Mouse (Mus musculus) neural tube, embryonic 15.5 days (tissue): ENCODE measurements around the gene Poll. TPM values are rescaled to one million over a fixed set of nuclear protein-coding genes. Genes with fewer than 3 reads are reported as not detected.

Experiments used
- ATAC-seq: fragments of 200-750 bp; cut with Nextera tagmentation; 2 replicates; pipeline ENCODE4 v1.8.0; 2017; ENCODE audit warnings: mild to moderate bottlenecking, moderate TSS enrichment, moderate library complexity; ENCODE audit not compliant: low FRiP score
- H3K27ac ChIP-seq: fragments of 300-500 bp; sonication (generic); replicated peaks from 2 replicates; pipeline ENCODE4 v1.5.1; 2015; ENCODE audit warnings: mild to moderate bottlenecking, inconsistent platforms
- H3K27me3 ChIP-seq: fragments of 300-500 bp; sonication (generic); replicated peaks from 2 replicates; pipeline ENCODE4 v1.6.1; 2015; ENCODE audit warnings: inconsistent platforms
- H3K36me3 ChIP-seq: fragments of 300-500 bp; sonication (generic); 2 replicates; pipeline ENCODE4 v1.6.1; 2015; ENCODE audit warnings: inconsistent platforms
- H3K4me1 ChIP-seq: fragments of 300-500 bp; sonication (generic); 2 replicates; pipeline ENCODE4 v1.6.1; 2015; ENCODE audit warnings: inconsistent platforms
- H3K4me2 ChIP-seq: fragments of 300-500 bp; sonication (generic); 2 replicates; pipeline ENCODE4 v1.6.1; 2015; ENCODE audit warnings: inconsistent platforms, mild to moderate bottlenecking, moderate library complexity
- H3K4me3 ChIP-seq: fragments of 300-500 bp; sonication (generic); replicated peaks from 2 replicates; pipeline ENCODE4 v1.5.1; 2015; ENCODE audit warnings: mild to moderate bottlenecking, inconsistent platforms
- H3K9ac ChIP-seq: fragments of 300-500 bp; sonication (generic); replicated peaks from 2 replicates; pipeline ENCODE4 v1.6.1; 2015; ENCODE audit warnings: mild to moderate bottlenecking, inconsistent platforms
- H3K9me3 ChIP-seq: fragments of 300-500 bp; sonication (generic); replicated peaks from 2 replicates; pipeline ENCODE4 v1.6.1; 2016; ENCODE audit warnings: inconsistent platforms
- WGBS: fragments of 180-500 bp; shearing (Covaris S2); methylation state at CpG from one replicate; pipeline ENCODE4 v1.1.7; 2015; ENCODE audit warnings: mixed read lengths; 5-methylcytosine and 5-hydroxymethylcytosine counted together
- polyA plus RNA-seq: library from polyadenylated mRNA; unstranded; fragments of >200 nt; fragmentation: Nextera tagmentation; extraction: Ambion mirVana; gene quantifications from 2 replicates; pipeline ENCODE4 v1.2.1, GENCODE M21; 2015

Gene Poll
- polyA plus RNA-seq = 11.0 and 11.6 TPM in 2 replicates

DNA sequence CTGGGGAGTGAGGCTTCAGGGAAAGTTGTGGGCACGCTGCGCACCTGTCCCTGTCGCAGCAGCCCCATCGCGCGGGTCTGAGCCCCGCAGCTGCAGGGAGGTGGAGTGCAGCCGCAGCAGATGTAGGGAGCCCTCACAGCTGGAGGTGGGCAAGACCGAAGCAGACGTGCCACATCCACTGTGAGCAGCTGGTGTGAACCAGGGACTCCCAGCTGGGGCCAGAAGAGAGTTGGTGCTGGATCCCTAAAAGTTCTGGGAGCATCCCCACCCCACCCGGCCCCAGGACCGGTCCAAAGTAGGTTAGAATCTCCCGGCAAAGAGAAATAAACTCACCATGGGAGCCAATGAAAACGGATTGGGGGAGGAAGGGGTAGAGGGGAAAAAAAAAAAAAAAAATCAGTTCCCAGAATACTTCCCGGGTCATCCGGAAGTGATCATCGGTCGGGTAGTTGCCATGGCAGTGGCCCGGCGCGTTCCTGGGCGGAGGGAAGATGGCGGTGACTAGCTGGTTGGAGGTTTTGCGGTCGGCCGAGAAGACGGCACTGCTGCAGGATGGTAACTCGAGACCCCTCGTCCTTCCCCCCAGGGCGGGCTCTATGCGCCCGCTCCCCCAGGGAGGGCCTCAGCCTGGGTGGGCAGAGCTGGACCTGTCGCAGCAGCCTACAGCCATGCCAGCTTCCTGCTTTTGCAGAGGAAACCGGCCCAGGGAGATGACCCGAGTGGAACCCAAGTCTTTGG, at the start of gene Poll, which contains the start of gene Gm17018:
TSS of gene Poll (minus strand) at position 379 of the 738 bp plus-strand sequence.
TSS of gene Gm17018 (plus strand) at position 463 of the 738 bp plus-strand sequence.
- Histone ChIP-seq H3K27ac (peak within 1 kb of the TSS; percentile 78), H3K4me1 (peaks cover 26% of the 10 kb centered on the region), H3K9me3 (no peaks in the 10 kb centered on the region), H3K27me3 (no peaks in the 10 kb centered on the region), H3K9ac (peak within 1 kb of the TSS; percentile 63), H3K36me3 (no peaks in the 10 kb centered on the region; the same call in 1 of the 2 replicates), H3K4me3 (peak within 1 kb of the TSS; percentile 72), H3K4me2 (peak within 1 kb of the TSS; percentile 94)
- ATAC-seq = peak; percentile 90
- under 1% methylated on average over 31 of the region's 35 CpGs for WGBS

- Histone ChIP-seq H3K9me3 (no peaks in the 10 kb centered on the region), H3K36me3 (no peaks in the 10 kb centered on the region), H3K9ac (no peak overlapping the region), H3K4me1 (peaks cover 8% of the 10 kb centered on the region), H3K27ac (no peak overlapping the region), H3K4me2 (no peak overlapping the region), H3K4me3 (no peak overlapping the region), H3K27me3 (no peaks in the 10 kb centered on the region; the same call in 1 of the 2 replicates)
- no peak for ATAC-seq
- WGBS = 86% methylated on average over 13 of the region's 13 CpGs
Measured at GRCm38 (mm10) chr19:45608648-45609339, 48.5 kb upstream of the Poll start.

GRCm38 (mm10) chr19:45607479-45607878, 47.1 kb upstream of the Poll start:
- Histone ChIP-seq H3K9me3 (no peaks in the 10 kb centered on the region), H3K36me3 (peaks cover 7% of the 10 kb centered on the region), H3K9ac (no peak overlapping the region), H3K4me3 (no peak overlapping the region), H3K27me3 (no peaks in the 10 kb centered on the region; the same call in 1 of the 2 replicates), H3K27ac (no peak overlapping the region), H3K4me2 (no peak overlapping the region), H3K4me1 (peaks cover 8% of the 10 kb centered on the region)
- WGBS = 24% methylated on average over 7 of the region's 7 CpGs
- no peak for ATAC-seq

GRCm38 (mm10) chr19:45606701-45607100, 46.4 kb upstream of the Poll start:
- H3K27ac ChIP-seq = no peak overlapping the region
- H3K4me1 ChIP-seq = peaks cover 8% of the 10 kb centered on the region
- no peak overlapping the region for H3K9ac ChIP-seq
- no peak for ATAC-seq
- no peak overlapping the region for H3K4me2 ChIP-seq
- 69% methylated on average over 4 of the region's 4 CpGs for WGBS
- no peaks in the 10 kb centered on the region; the same call in 1 of the 2 replicates for H3K27me3 ChIP-seq
- no peak overlapping the region for H3K4me3 ChIP-seq
- H3K9me3 ChIP-seq = no peaks in the 10 kb centered on the region
- H3K36me3 ChIP-seq = peaks cover 14% of the 10 kb centered on the region

DNA sequence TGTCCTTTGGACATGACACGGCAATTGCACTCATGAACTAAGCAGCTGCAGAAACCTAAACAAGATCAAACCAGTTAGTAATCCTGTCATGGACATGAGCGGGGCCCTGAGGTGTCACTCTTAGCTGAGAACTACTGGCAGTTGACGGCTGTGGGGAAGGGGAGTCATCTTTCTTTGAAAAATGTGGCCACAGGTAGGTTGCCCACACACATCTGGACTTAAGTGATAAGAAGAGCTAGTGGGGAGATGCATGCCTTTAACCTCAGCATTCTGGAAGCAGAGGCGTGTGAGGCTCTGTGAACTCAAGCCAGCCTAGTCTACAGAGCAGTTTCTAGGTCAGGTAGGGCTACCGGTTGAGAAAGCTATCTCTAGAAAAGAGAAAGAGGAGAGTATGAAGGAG, 42.3 kb upstream of the Poll start:
- Histone ChIP-seq H3K36me3 (peaks cover 23% of the 10 kb centered on the region), H3K4me2 (no peak overlapping the region), H3K9me3 (no peaks in the 10 kb centered on the region), H3K4me3 (no peak overlapping the region), H3K4me1 (peaks cover 4% of the 10 kb centered on the region), H3K9ac (no peak overlapping the region), H3K27me3 (peaks cover 23% of the 10 kb centered on the region; the same call in 1 of the 2 replicates), H3K27ac (no peak overlapping the region)
- 88% methylated on average over 5 of the region's 5 CpGs for WGBS
- no peak for ATAC-seq

DNA sequence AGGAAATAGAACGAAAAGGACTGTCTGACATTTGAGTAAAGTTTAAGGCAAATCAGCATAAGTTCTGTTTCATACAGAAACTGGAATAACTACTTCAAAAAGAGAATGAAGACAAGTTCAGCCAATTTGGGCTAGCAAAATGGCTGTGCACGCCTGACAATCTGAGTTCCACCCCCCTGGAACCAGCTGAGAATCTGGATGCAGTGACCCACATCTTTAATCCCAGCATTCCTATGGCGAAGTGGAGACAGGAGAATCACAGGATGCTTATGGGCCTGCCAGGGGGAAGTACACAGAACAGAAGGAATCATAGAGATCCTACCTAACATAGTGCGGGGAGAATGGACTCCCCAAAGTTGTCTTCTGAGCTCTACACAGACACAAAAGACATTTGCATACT, 36.8 kb upstream of the Poll start:
- Histone ChIP-seq H3K4me1 (peaks cover 8% of the 10 kb centered on the region), H3K36me3 (peaks cover 13% of the 10 kb centered on the region), H3K27ac (no peak overlapping the region), H3K9me3 (no peaks in the 10 kb centered on the region), H3K4me2 (no peak overlapping the region), H3K9ac (no peak overlapping the region), H3K4me3 (no peak overlapping the region), H3K27me3 (peaks cover 23% of the 10 kb centered on the region; the same call in 1 of the 2 replicates)
- ATAC-seq = no peak
- 81% methylated on average over 4 of the region's 4 CpGs for WGBS

DNA sequence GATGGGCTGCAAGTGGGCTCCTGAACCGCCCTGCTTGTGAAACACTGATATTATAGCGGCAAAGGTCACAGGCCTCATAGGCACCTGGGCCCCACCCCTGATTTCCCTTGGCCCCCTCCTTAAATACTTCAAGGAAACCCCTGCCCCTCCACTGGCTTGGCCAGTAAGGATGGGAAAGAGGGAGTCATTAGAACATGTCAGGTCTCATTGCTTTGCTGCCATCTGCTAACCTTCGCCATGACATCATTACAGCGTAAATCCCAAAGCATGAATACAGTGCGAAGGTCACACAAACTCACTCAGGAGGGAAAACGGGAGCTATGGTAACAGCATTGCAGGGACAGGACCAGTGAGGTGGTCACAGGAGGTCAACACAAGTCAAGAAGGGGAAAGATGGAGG, 36.1 kb upstream of the Poll start:
- H3K27me3 ChIP-seq = peaks cover 23% of the 10 kb centered on the region; the same call in 1 of the 2 replicates
- no peak for ATAC-seq

GRCm38 (mm10) chr19:45596019-45596418, 35.7 kb upstream of the Poll start:
- no peaks in the 10 kb centered on the region for H3K9me3 ChIP-seq
- ATAC-seq = no peak
- H3K4me3 ChIP-seq = no peak overlapping the region
- peaks cover 23% of the 10 kb centered on the region; the same call in 1 of the 2 replicates for H3K27me3 ChIP-seq
- no peak overlapping the region for H3K27ac ChIP-seq
- H3K4me1 ChIP-seq = peaks cover 8% of the 10 kb centered on the region
- peaks cover 16% of the 10 kb centered on the region for H3K36me3 ChIP-seq
- 21% methylated on average over 7 of the region's 7 CpGs for WGBS
- no peak overlapping the region for H3K9ac ChIP-seq
- no peak overlapping the region for H3K4me2 ChIP-seq

More for the DNA sequence above, 36.1 kb upstream of the Poll start:
- Histone ChIP-seq H3K9ac (no peak overlapping the region), H3K9me3 (no peaks in the 10 kb centered on the region), H3K4me2 (no peak overlapping the region), H3K4me1 (peaks cover 8% of the 10 kb centered on the region), H3K27ac (no peak overlapping the region), H3K4me3 (no peak overlapping the region), H3K36me3 (peaks cover 13% of the 10 kb centered on the region)
- whole genome bisulfite sequencing = 46% methylated on average over 6 of the region's 6 CpGs

DNA sequence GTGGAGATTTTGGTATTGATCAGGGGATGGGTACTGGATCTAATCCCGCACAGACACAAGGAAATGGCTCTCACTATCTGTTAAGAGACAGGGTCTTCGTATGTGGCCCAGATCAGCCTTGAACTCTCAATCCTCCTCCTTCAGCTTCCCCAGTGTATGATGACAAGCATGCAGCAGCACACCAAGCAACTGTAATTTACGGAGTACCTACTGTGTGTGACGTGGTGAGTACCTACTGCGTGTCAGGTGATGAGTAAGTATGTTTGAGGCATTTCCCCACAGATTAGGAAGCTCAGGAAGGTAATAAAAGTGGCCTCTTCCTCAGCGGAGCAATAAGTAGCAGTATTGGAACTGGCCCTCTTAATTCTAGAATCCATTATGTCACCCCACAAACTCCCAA, 35.1 kb upstream of the Poll start:
- no peak for ATAC-seq
- H3K27me3 ChIP-seq = peaks cover 23% of the 10 kb centered on the region; the same call in 1 of the 2 replicates
- 87% methylated on average over 6 of the region's 6 CpGs for WGBS

GRCm38 (mm10) chr19:45594079-45594478, 33.7 kb upstream of the Poll start:
- H3K27ac ChIP-seq = no peak overlapping the region
- H3K4me1 ChIP-seq = peaks cover 8% of the 10 kb centered on the region
- H3K27me3 ChIP-seq = peaks cover 12% of the 10 kb centered on the region; the same call in 1 of the 2 replicates
- H3K9me3 ChIP-seq = no peaks in the 10 kb centered on the region
- 90% methylated on average over 7 of the region's 7 CpGs for WGBS
- H3K4me3 ChIP-seq = no peak overlapping the region
- peaks cover 14% of the 10 kb centered on the region for H3K36me3 ChIP-seq
- no peak for ATAC-seq
- H3K4me2 ChIP-seq = no peak overlapping the region
- H3K9ac ChIP-seq = no peak overlapping the region

More for the DNA sequence above, 35.1 kb upstream of the Poll start:
- peaks cover 19% of the 10 kb centered on the region for H3K36me3 ChIP-seq
- no peak overlapping the region for H3K9ac ChIP-seq
- no peak overlapping the region for H3K27ac ChIP-seq
- H3K4me1 ChIP-seq = peaks cover 8% of the 10 kb centered on the region
- no peak overlapping the region for H3K4me2 ChIP-seq
- no peak overlapping the region for H3K4me3 ChIP-seq
- H3K9me3 ChIP-seq = no peaks in the 10 kb centered on the region

DNA sequence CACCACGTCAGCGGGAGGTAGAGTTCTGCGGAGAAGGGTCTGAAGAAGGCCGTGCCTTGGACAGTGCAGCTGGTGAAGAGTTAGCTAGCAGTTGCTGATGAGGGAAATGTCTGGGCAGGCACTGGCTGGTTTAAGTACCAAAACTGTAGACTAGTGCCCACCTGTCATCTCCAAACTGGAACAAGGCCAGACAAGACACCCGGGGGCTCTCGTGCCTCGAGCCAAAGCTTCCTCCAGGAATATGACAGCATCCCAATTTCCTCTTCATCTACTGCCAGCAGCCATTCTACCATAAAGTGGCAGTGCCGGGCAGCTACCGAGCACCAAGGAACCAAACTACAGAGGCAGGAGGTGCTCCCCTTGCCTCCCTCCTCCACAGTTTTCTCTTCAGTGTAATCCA, 32.6 kb upstream of the Poll start:
- Histone ChIP-seq H3K4me3 (no peak overlapping the region), H3K36me3 (peaks cover 16% of the 10 kb centered on the region), H3K27ac (no peak overlapping the region), H3K4me1 (peaks cover 8% of the 10 kb centered on the region), H3K4me2 (no peak overlapping the region), H3K9me3 (no peaks in the 10 kb centered on the region), H3K27me3 (peaks cover 2% of the 10 kb centered on the region; the same call in 1 of the 2 replicates), H3K9ac (no peak overlapping the region)
- ATAC-seq = no peak
- WGBS = 88% methylated on average over 9 of the region's 9 CpGs
